Mouse (Mus musculus) T-cell, adult 66 days (primary cell): ENCODE measurements around the gene Olfr926. TPM values are rescaled to one million over a fixed set of nuclear protein-coding genes. Genes with fewer than 3 reads are reported as not detected.

ENCODE experiments used
- total RNA-seq, 2 experiments: library from RNA; stranded (reverse); gene quantifications; 3 replicates in 1 of 2; 4 replicates in 1 of 2; pipeline ENCODE4 v1.2.4; 2023

Gene Olfr926
- total RNA-seq, result not detected

DNA sequence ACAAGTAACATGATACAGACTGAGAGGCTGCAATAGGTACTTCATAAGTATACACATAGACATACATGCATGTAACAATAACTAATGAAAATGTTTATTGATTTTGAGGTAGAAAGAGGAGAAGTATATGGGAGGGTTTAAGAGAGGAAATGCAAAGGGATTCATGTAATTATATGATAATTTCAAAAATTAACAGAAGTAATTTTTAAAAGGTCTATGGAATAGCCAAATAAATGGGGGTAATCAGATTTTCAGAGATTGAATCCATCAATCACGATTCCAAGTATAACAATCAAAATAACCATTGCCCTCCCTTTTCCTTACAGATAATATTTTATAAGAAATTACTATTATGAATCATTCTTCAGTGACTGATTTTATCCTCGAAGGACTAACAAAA lies at the start of gene Olfr926:
Olfr926 (plus strand) TSS at position 301 of the 400 bp plus-strand sequence.

DNA sequence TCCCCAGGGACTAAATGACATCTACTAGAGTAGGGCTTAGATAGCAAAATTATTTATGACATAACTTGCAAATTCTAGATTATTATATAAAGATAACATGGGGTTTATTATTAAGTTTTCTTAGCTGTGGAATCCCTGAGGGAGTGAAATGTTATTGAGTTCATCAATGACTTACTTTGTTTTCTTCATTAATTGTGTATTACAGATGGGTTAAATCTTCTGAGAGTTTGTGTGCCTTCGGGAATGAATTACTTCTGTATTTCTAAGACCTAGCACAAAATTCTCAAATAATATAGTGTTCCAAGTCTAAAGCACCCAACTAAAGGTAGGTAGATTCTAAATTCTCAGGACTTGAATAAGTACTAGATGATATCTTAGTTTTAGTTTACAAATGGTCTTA lies 32.8 kb upstream of the Olfr926 start, which contains the start of gene Olfr924:
Olfr924 (plus strand) TSS at position 301 of the 400 bp plus-strand sequence.

DNA sequence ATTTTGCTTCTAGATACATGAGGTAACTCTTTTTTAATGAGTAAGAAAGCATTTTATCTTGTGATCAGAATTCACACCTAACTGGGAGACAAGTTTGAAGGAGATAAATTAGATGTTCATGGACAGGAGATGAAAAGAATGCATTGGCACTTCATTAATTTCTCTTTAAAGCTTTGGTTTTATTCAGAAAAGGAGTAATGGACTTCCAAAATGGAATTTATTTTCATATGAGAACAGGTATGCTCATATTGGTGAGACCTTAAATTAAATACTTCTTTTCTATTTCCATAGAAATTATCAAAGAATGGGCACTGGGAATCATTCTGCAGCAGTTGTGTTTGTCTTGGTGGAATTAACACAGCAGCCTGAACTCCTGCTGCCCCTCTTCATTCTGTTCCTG lies 22.2 kb upstream of the Olfr926 start, which contains the start of gene Olfr26:
Olfr26 (plus strand) TSS at position 301 of the 400 bp plus-strand sequence.

Other genes with a start within 250 kb of the Olfr926 start
- gene Olfr916, start 217.3 kb upstream of the Olfr926 start, total RNA-seq, result not detected
- gene Olfr917, start 211.3 kb upstream of the Olfr926 start, total RNA-seq, result not detected
- not detected for gene Olfr918, start 202.5 kb upstream of the Olfr926 start, total RNA-seq
- not detected for gene Olfr919, start 173.5 kb upstream of the Olfr926 start, total RNA-seq
- 10 to 100 TPM in 1 of 2 experiments, 1 to 10 TPM in 1; 8.4 to 11.4 TPM for gene Vwa5a, start 158.9 kb upstream of the Olfr926 start, total RNA-seq
- under 1 TPM; 0.09 to 0.15 TPM for gene Olfr920, start 124.8 kb upstream of the Olfr926 start, total RNA-seq
- gene Olfr921, start 104.1 kb upstream of the Olfr926 start, total RNA-seq, result not detected
- not detected for gene Olfr922, start 62.5 kb upstream of the Olfr926 start, total RNA-seq
- gene Olfr923, start 50.6 kb upstream of the Olfr926 start, total RNA-seq, result not detected
- not detected for gene Olfr924, start 32.7 kb upstream of the Olfr926 start, total RNA-seq
- not detected for gene Olfr26, start 22.1 kb upstream of the Olfr926 start, total RNA-seq
- not detected for gene Olfr930, start 52.7 kb downstream of the Olfr926 start, total RNA-seq
- gene Olfr933, start 95.2 kb downstream of the Olfr926 start, total RNA-seq, result not detected
- not detected for gene Olfr934, start 111.2 kb downstream of the Olfr926 start, total RNA-seq
- not detected for gene Olfr935, start 122.6 kb downstream of the Olfr926 start, total RNA-seq
- gene Olfr146, start 146.3 kb downstream of the Olfr926 start, total RNA-seq, result not detected
- gene Olfr937, start 187.8 kb downstream of the Olfr926 start, total RNA-seq, result not detected
- gene Olfr938, start 201.8 kb downstream of the Olfr926 start, total RNA-seq, result not detected